Mouse (Mus musculus) olfactory bulb, adult 2 months (tissue): ENCODE data around the gene Trmt112.

Experiments used
- CTCF ChIP-seq: fragments of 200-500 bp; IDR thresholded peaks from 2 replicates; pipeline ENCODE4 v1.5.1; 2012; ENCODE audit warnings: low read depth, mild to moderate bottlenecking, low read length, moderate library complexity; ENCODE audit not compliant: insufficient read depth
- POLR2A ChIP-seq: fragments of 200-500 bp; IDR thresholded peaks from 2 replicates; pipeline ENCODE4 v1.6.1; 2012; ENCODE audit warnings: mild to moderate bottlenecking, low read depth, low read length, moderate library complexity; ENCODE audit not compliant: insufficient read depth

DNA sequence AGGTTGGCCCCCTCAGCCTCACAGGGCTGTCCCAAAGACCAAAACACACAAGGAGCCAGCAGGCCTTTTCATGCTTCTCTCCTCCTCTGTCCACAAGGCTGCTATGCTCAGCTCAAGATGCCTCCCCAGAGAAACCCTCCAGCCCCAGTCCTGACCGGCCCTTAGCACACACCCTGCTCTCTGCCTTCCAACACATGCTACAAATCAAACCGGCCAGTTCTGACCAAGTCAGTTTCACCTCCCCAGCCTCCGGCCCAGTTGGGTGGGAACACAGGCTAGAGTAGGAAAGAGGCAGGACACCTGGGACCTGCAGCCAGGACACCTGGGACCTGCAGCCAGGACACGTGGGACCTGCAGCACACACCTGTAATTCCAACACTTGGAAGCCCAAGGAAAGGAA lies 7.0 kb downstream of the Trmt112 start:
- TF ChIP-seq CTCF (no peak), POLR2A (no peak)
